ENCODE assay signal across 23 mouse cellular contexts in the genomic region with DNA sequence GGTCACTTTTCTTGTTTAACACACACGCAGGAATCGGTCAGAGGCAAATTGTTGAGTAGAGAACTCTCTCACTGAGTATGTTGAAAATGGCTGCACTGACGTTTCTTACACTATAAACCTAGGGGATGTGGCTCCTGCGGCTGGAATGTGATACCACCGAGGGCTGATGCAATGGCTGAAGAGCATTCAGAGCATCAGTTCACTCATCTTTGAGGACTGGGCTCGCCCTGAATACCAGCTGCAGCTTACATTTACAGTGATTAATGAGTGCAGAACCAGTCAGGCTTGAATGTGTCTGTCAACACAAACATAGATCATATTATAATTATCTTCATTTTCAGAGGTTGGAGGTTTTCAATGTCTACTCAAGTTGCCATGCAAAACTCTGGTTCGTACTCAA.
"Had no signal": no experiment of that assay in that cellular context is flagged by ENCODE, and none has a peak within 500 bp of the region (broad histone marks: within the 10 kb centered on the region; RNA-seq: fewer than 3 reads in every experiment).

No protein-coding gene starts in this region.

- H3K4me3 ChIP-seq: heart, adult 2 months; heart, embryonic 13.5 days; heart, embryonic 15.5 days; hindbrain, embryonic 10.5 days; hindbrain, embryonic 12.5 days; intestine, embryonic 15.5 days; layer of hippocampus, adult 2 months; limb, embryonic 13.5 days; limb, embryonic 15.5 days; liver, embryonic 12.5 days had no signal

- DNase-seq: gastrocnemius, postnatal 14 days; heart, adult 2 months; heart, postnatal 14 days; heart, postnatal 4 days; kidney, adult 18-20 months; kidney, adult 8-10 months; kidney, postnatal 10 days; kidney, postnatal 25 days; kidney, postnatal 4 days; layer of hippocampus, adult 9-11 months; layer of hippocampus, postnatal 36 days; left cerebral cortex, postnatal 4 days had no signal

- H3K4me2 ChIP-seq: heart, embryonic 11.5 days; heart, embryonic 13.5 days; heart, embryonic 15.5 days; hindbrain, embryonic 12.5 days; hindbrain, embryonic 14.5 days; intestine, embryonic 15.5 days; limb, embryonic 13.5 days; limb, embryonic 15.5 days; liver, embryonic 12.5 days had no signal

- H3K27me3 ChIP-seq: heart, embryonic 13.5 days; heart, embryonic 15.5 days; hindbrain, embryonic 12.5 days; intestine, embryonic 15.5 days; limb, embryonic 13.5 days; limb, embryonic 15.5 days; liver, embryonic 12.5 days had no signal
